Mouse (Mus musculus): ENCODE data around the gene Serpina16.

DNA sequence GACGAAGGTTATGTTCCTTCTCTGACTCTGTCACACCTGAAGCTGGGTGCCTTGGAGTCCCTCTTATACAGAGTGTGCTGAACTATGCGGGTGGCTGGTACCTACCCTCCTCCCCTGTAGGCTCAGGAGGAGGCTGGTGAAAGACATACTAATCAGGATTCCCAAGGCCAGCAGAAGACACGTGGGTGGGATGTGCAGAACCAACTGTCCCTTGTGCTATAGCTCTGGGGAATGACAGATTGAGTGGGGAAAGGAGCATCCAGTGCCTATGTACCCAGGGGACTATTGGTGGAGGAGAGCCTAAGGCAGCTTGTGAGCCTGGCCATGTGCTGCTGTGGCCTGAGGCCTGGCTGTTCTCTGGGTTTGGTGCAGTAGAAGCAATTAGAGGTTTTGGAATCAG lies 10.1 kb upstream of the Serpina16 start:
- TF ChIP-seq CTCF (IDR thresholded peaks at IDR 0.05; ENCODE audit: low read depth) = no peak
- no peak for TF ChIP-seq EP300 (IDR thresholded peaks at IDR 0.05; ENCODE audit: low read depth)
